Mouse (Mus musculus) heart, embryonic 12.5 days (tissue): ENCODE measurements around the gene Fbxw7. TPM values are rescaled to one million over a fixed set of nuclear protein-coding genes. Genes with fewer than 3 reads are reported as not detected.
A peak's percentile ranks its signal among the peaks of the same experiment; 100 is the strongest.

Experiments used
- ATAC-seq: fragments of 200-750 bp; cut with Nextera tagmentation; 2 replicates; pipeline ENCODE4 v1.8.0; 2017; ENCODE audit warnings: moderate TSS enrichment, moderate library complexity; ENCODE audit not compliant: insufficient number of reproducible peaks, low FRiP score
- H3K27ac ChIP-seq: fragments of 300-500 bp; sonication (generic); 2 replicates; pipeline ENCODE4 v1.5.1; 2016; ENCODE audit warnings: mild to moderate bottlenecking, moderate library complexity; ENCODE audit not compliant: poor library complexity, severe bottlenecking
- H3K27me3 ChIP-seq: fragments of 300-500 bp; sonication (generic); replicated peaks from 2 replicates; pipeline ENCODE4 v1.6.1; 2016; ENCODE audit warnings: mild to moderate bottlenecking, moderate library complexity
- H3K36me3 ChIP-seq: fragments of 300-500 bp; sonication (generic); 2 replicates; pipeline ENCODE4 v1.6.1; 2016; ENCODE audit warnings: mild to moderate bottlenecking, moderate library complexity
- H3K4me1 ChIP-seq: fragments of 300-500 bp; sonication (generic); replicated peaks from 2 replicates; pipeline ENCODE4 v1.6.1; 2016; ENCODE audit warnings: mild to moderate bottlenecking
- H3K4me2 ChIP-seq: fragments of 300-500 bp; sonication (generic); 2 replicates; pipeline ENCODE4 v1.6.1; 2016; ENCODE audit warnings: mild to moderate bottlenecking, moderate library complexity
- H3K4me3 ChIP-seq: fragments of 300-500 bp; sonication (generic); 2 replicates; pipeline ENCODE4 v1.5.1; 2016; ENCODE audit warnings: mild to moderate bottlenecking
- H3K9ac ChIP-seq: fragments of 300-500 bp; sonication (generic); 2 replicates; pipeline ENCODE4 v1.6.1; 2016; ENCODE audit warnings: mild to moderate bottlenecking, moderate library complexity
- H3K9me3 ChIP-seq: fragments of 300-500 bp; sonication (generic); replicated peaks from 2 replicates; pipeline ENCODE4 v1.6.1; 2016; ENCODE audit warnings: mild to moderate bottlenecking, moderate library complexity
- WGBS: fragments of 180-500 bp; shearing (Covaris S2); methylation state at CpG from one replicate; pipeline ENCODE4 v1.1.7; 2016; 5-methylcytosine and 5-hydroxymethylcytosine counted together
- polyA plus RNA-seq: library from polyadenylated mRNA; unstranded; fragments of >200 nt; fragmentation: Nextera tagmentation; extraction: Ambion mirVana; gene quantifications from 2 replicates; pipeline ENCODE4 v1.2.1, GENCODE M21; 2016

The Fbxw7 gene
- 6.9 and 8.0 TPM in 2 replicates for polyA plus RNA-seq

GRCm38 (mm10) chr3:84814762-84815381 is at the start of gene Fbxw7:
Fbxw7 (plus strand) TSS chr3:84815268.
- H3K4me1 ChIP-seq, result peaks cover 20% of the 10 kb centered on the region
- peak within 1 kb of the TSS; percentile 88 for H3K9ac ChIP-seq
- no peaks in the 10 kb centered on the region for H3K27me3 ChIP-seq
- H3K27ac ChIP-seq, result peak within 1 kb of the TSS; percentile 95
- H3K4me3 ChIP-seq, result peak within 1 kb of the TSS; percentile 77
- peak; percentile 49 for ATAC-seq
- peak within 1 kb of the TSS; percentile 93 for H3K4me2 ChIP-seq
- no peaks in the 10 kb centered on the region for H3K9me3 ChIP-seq
- H3K36me3 ChIP-seq, result 0 out of 2 replicates have a peak, but pooled peaks cover 6% of the 10 kb centered on the region
- WGBS, result under 1% methylated on average over 57 of the region's 76 CpGs

- no peaks in the 10 kb centered on the region for H3K4me1 ChIP-seq
- no peaks in the 10 kb centered on the region for H3K27me3 ChIP-seq
- no peaks in the 10 kb centered on the region; the same call in 1 of the 2 replicates for H3K9me3 ChIP-seq
- no peaks in the 10 kb centered on the region for H3K36me3 ChIP-seq
- no peak for ATAC-seq
- no peak overlapping the region for H3K9ac ChIP-seq
- no peak overlapping the region for H3K4me2 ChIP-seq
- 86% methylated on average over 4 of the region's 4 CpGs for WGBS
- H3K27ac ChIP-seq, result no peak overlapping the region
- H3K4me3 ChIP-seq, result no peak overlapping the region
Measured at GRCm38 (mm10) chr3:84768940-84769339, 46.1 kb upstream of the Fbxw7 start.

GRCm38 (mm10) chr3:84769411-84769810 is 45.7 kb upstream of the Fbxw7 start:
- H3K4me1 ChIP-seq, result no peaks in the 10 kb centered on the region
- 69% methylated on average over 6 of the region's 6 CpGs for WGBS
- no peak overlapping the region for H3K4me2 ChIP-seq
- no peak overlapping the region for H3K27ac ChIP-seq
- H3K9ac ChIP-seq, result no peak overlapping the region
- no peaks in the 10 kb centered on the region for H3K36me3 ChIP-seq
- ATAC-seq, result no peak
- no peaks in the 10 kb centered on the region for H3K27me3 ChIP-seq
- H3K9me3 ChIP-seq, result no peaks in the 10 kb centered on the region; the same call in 1 of the 2 replicates
- no peak overlapping the region for H3K4me3 ChIP-seq

GRCm38 (mm10) chr3:84770518-84770917 is 44.5 kb upstream of the Fbxw7 start:
- Histone ChIP-seq H3K9me3 (no peaks in the 10 kb centered on the region; the same call in 1 of the 2 replicates), H3K4me1 (no peaks in the 10 kb centered on the region), H3K36me3 (no peaks in the 10 kb centered on the region), H3K27me3 (no peaks in the 10 kb centered on the region), H3K9ac (no peak overlapping the region), H3K27ac (no peak overlapping the region), H3K4me3 (no peak overlapping the region), H3K4me2 (no peak overlapping the region)
- ATAC-seq, result no peak
- WGBS, result 91% methylated on average over 6 of the region's 6 CpGs

- Histone ChIP-seq H3K9me3 (no peaks in the 10 kb centered on the region; the same call in 1 of the 2 replicates), H3K27ac (no peak overlapping the region), H3K4me1 (no peaks in the 10 kb centered on the region), H3K4me3 (no peak overlapping the region), H3K9ac (no peak overlapping the region), H3K4me2 (no peak overlapping the region), H3K36me3 (no peaks in the 10 kb centered on the region), H3K27me3 (no peaks in the 10 kb centered on the region)
- WGBS, result 32% methylated on average over 2 of the region's 2 CpGs
- peak; percentile 71; the same call in 1 of the 2 replicates for ATAC-seq
Measured at GRCm38 (mm10) chr3:84771980-84772379, 43.1 kb upstream of the Fbxw7 start.

GRCm38 (mm10) chr3:84774246-84775066 is 40.6 kb upstream of the Fbxw7 start:
- no peak overlapping the region for H3K4me3 ChIP-seq
- no peak for ATAC-seq
- no peaks in the 10 kb centered on the region for H3K9me3 ChIP-seq
- no peak overlapping the region for H3K27ac ChIP-seq
- WGBS, result 70% methylated on average over 8 of the region's 8 CpGs
- no peak overlapping the region for H3K9ac ChIP-seq
- no peaks in the 10 kb centered on the region for H3K4me1 ChIP-seq
- H3K27me3 ChIP-seq, result no peaks in the 10 kb centered on the region
- H3K36me3 ChIP-seq, result no peaks in the 10 kb centered on the region
- H3K4me2 ChIP-seq, result no peak overlapping the region

- H3K4me2 ChIP-seq, result no peak overlapping the region
- H3K4me3 ChIP-seq, result no peak overlapping the region
- no peak for ATAC-seq
- no peaks in the 10 kb centered on the region for H3K4me1 ChIP-seq
- no peaks in the 10 kb centered on the region for H3K9me3 ChIP-seq
- H3K9ac ChIP-seq, result no peak overlapping the region
- WGBS, result 83% methylated on average over 6 of the region's 6 CpGs
- no peaks in the 10 kb centered on the region for H3K36me3 ChIP-seq
- no peak overlapping the region for H3K27ac ChIP-seq
- H3K27me3 ChIP-seq, result no peaks in the 10 kb centered on the region
Measured at GRCm38 (mm10) chr3:84775067-84775423, 40.0 kb upstream of the Fbxw7 start.

GRCm38 (mm10) chr3:84775577-84775976 is 39.5 kb upstream of the Fbxw7 start:
- Histone ChIP-seq H3K4me1 (no peaks in the 10 kb centered on the region), H3K4me3 (no peak overlapping the region), H3K9me3 (no peaks in the 10 kb centered on the region), H3K27ac (no peak overlapping the region), H3K4me2 (no peak overlapping the region), H3K36me3 (no peaks in the 10 kb centered on the region), H3K9ac (no peak overlapping the region), H3K27me3 (no peaks in the 10 kb centered on the region)
- WGBS, result 79% methylated on average over 4 of the region's 4 CpGs
- ATAC-seq, result no peak

GRCm38 (mm10) chr3:84776084-84776483 is 39.0 kb upstream of the Fbxw7 start:
- H3K27me3 ChIP-seq, result no peaks in the 10 kb centered on the region
- H3K36me3 ChIP-seq, result no peaks in the 10 kb centered on the region
- ATAC-seq, result no peak
- H3K4me2 ChIP-seq, result no peak overlapping the region
- no peak overlapping the region for H3K9ac ChIP-seq
- H3K4me3 ChIP-seq, result no peak overlapping the region
- H3K4me1 ChIP-seq, result no peaks in the 10 kb centered on the region
- no peaks in the 10 kb centered on the region for H3K9me3 ChIP-seq
- 82% methylated on average over 1 of the region's 1 CpGs for WGBS
- no peak overlapping the region for H3K27ac ChIP-seq

- Histone ChIP-seq H3K27ac (no peak overlapping the region), H3K4me1 (no peaks in the 10 kb centered on the region), H3K4me3 (no peak overlapping the region), H3K9me3 (peaks cover 15% of the 10 kb centered on the region), H3K9ac (no peak overlapping the region), H3K27me3 (no peaks in the 10 kb centered on the region), H3K36me3 (no peaks in the 10 kb centered on the region), H3K4me2 (no peak overlapping the region)
- 87% methylated on average over 4 of the region's 4 CpGs for WGBS
- no peak for ATAC-seq
Measured at GRCm38 (mm10) chr3:84787914-84788313, 27.2 kb upstream of the Fbxw7 start.

- Histone ChIP-seq H3K4me3 (no peak overlapping the region), H3K27ac (no peak overlapping the region), H3K9ac (no peak overlapping the region; the same call in 1 of the 2 replicates), H3K36me3 (no peaks in the 10 kb centered on the region), H3K27me3 (no peaks in the 10 kb centered on the region), H3K9me3 (no peaks in the 10 kb centered on the region), H3K4me2 (peak overlapping the region; percentile 19; the same call in 1 of the 2 replicates), H3K4me1 (peaks cover 9% of the 10 kb centered on the region)
- WGBS, result 26% methylated on average over 9 of the region's 9 CpGs
- ATAC-seq, result no peak
Measured at GRCm38 (mm10) chr3:84804036-84804435, 11.0 kb upstream of the Fbxw7 start.
